Mouse (Mus musculus) layer of hippocampus, postnatal 14 days (tissue): ENCODE data around the gene Hs6st1. TPM values are rescaled to one million over a fixed set of nuclear protein-coding genes. Genes with fewer than 3 reads are reported as not detected.
A peak's percentile ranks its signal among the peaks of the same experiment; 100 is the strongest.

ENCODE experiments used
- DNase-seq, 2 experiments: peaks; one replicate each; pipeline ENCODE4 v3.0.0; 2021 to 2022; ENCODE audit warnings: low spot score in 2 of 2, mixed read lengths in 1 of 2
- microRNA-seq, 2 experiments: library from miRNA; unstranded; fragments of <30 nt; microRNA quantifications; one replicate each; pipeline ENCODE4 v1.2.0; 2021
- total RNA-seq, 2 experiments: library from RNA; stranded (reverse); gene quantifications; 2 replicates each; pipeline ENCODE4 v1.2.3; 2021

The Hs6st1 gene
- total RNA-seq, 2 experiments from 2014 or later: 44.3 to 49.6 TPM

DNA sequence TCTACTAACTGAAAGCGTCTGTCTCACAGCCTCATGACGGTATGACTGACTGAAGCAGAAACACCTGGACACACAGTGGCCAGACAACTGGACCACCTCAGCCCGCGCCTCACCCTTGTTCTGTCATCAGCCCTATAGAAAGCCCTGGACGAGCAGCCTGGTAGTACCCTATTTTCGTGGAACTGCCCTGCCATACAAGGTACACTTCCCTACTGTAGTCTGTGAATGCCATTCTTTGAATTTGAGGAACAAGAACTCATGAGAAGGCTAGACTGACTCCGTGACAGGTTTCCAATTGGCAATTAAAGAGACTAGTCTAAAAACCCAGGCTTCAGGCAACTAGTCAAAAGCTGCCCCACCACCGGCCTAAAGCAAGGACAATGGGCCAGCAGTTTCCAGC, 53.0 kb downstream of the Hs6st1 start:
- no peak for DNase-seq

DNA sequence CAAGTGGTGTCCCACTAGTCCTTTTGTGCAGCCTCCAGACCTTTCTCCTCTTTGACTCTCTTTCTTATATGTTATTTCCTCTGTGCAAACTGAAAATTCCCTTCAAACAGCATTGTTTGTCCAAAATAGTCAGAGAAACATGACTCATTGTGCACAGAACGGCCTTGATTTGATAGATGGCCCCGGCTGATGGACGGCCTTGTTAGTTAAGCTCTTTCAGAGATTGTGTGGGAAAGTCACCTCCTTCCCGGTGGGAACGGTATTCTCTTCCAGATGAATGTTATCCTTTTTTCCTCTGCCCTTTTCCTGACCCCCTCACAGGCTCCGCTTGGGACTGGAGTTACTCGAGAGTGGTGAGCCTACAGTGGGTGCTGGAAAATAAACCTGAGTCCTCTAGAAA, 56.9 kb downstream of the Hs6st1 start:
- no peak for DNase-seq

GRCm38 (mm10) chr1:36129126-36129525, 60.9 kb downstream of the Hs6st1 start:
- DNase-seq: no peak

DNA sequence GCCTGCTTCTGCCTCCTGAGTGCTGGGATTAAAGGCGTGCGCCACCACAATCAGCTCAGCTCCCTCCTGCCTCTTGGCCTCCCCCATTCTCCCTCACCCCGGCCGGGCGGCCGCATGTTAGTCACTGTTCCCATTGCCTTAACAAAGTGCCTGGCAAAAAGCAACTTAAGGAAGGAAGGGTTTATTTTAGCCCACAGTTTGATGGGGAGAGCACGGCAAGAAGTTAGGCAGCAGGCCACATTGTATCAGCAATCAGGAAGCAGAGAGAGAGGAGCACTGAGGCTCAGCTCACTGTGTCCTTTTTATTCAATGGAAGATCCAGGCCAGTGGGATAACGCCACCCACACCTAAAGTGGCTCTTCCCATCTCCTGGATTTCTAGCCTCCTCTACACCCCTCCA, 61.7 kb downstream of the Hs6st1 start:
- DNase-seq: no peak

DNA sequence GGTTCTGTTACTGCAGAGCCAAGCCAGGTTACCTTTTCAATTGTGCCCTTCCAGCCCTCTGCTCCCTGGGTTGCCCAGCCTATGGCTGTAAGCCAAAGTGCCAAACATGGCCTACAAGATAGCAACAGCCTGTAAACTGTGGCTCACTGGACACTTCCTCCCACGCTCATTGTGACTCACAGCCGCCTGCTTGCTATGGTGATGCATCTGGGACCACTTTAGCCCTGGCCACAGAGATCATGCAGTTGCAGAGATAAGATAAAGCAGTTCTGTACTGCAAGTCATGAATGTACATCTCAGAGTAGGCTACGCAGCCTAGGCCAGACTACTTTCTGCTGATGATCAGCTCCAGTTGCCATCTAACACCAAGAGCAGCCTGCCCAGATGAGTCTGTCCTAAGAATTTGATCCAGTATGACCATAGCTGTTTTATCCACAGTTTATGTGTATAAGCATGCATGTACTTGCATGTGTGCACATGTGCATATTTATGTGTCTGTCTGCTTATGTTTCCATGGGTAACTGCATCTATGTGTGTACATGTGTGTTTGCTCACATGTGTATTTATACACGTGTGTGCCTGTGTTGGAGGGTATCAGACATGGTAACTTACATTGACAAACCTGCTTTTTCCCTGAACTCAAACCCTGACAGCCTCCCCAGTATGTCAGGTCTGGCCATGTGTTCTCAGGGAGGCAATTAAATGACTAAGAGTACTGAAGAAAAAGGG, 62.3 kb downstream of the Hs6st1 start:
- DNase-seq: no peak

DNA sequence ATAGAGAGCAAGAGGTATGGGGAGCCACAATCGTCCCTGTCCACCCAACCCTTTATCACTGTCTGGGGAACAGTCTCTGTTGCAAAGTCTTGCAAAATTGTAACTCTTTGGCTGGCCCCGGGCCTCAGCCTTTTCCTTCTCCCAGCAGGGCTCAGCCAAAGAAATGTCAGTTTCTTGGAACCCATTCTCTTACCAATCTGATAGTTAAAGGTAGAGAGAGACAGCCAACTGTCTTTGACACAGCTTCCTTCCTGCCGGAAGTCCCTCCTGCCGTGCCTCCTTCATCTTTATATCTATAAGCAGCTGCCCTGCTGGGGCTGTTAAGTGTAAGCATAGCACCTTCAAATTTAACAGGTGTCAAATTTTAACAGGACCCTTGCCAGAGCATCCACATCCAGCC, 63.0 kb downstream of the Hs6st1 start:
- DNase-seq: no peak

DNA sequence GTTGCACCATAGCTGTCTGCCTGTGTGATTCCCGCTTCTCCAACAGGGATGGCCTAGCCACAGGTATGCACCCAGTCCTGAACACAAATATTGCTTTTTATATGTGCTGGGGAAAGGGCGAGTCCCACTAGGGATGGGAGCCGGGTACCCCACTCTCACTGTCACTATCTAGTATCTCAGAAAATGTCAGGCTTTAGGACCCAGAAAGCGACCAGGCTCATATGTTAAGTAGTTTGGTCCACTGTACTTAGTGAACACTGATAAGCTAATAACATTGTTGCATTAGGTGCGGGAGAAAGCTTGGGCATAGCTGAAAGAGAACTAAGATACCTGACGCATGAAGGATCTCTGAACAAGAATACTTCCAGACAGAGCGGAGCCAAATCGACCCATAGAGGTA, 63.6 kb downstream of the Hs6st1 start:
- DNase-seq: no peak

GRCm38 (mm10) chr1:36132211-36132610, 64.0 kb downstream of the Hs6st1 start:
- no peak for DNase-seq

DNA sequence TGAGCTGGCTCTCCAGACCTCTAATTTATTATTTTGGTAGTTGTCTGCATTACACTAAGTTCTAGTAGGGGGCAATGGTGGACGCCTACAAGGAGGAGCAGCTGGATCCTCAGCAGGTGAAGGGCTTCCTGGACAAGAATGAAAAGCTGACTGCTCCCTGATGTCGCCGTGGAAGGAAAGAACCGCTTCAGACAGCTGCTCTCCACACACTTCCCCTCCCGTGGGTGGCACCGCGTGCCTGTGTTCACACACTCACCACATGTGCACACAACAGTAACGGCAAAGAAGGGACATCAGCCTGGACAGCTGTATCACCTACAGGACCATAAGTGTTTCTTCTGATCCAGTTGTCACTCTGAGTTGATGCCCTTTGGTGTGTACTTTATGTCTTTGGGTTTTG, 64.8 kb downstream of the Hs6st1 start:
- DNase-seq: no peak

DNA sequence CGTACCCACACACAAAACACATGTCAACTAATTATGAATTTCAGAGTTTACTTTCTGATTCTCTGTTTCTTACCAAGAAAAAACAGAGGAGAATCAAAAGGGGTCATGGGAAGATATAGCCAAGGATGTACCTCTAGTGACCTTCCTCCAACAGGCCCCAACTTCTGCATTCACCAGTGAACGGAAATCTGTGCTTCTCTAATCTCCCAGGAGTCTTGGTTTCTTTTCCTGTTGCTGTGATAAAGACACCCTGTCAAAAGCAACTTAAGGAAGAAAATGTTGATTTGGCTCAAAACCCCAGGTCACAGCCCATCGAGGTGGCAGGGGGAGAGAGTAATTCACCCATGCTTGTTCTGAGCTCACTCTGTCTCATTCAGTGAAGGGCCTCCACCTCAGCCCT, 65.4 kb downstream of the Hs6st1 start:
- no peak for DNase-seq

- peak; percentile 50 to 69 for DNase-seq
These were observed 66.4 kb downstream of the Hs6st1 start for GRCm38 (mm10) chr1:36134584-36134983.

GRCm38 (mm10) chr1:36140311-36140710, 72.1 kb downstream of the Hs6st1 start:
- no peak for DNase-seq

- DNase-seq: peak; percentile 32 to 57
These were observed 76.8 kb downstream of the Hs6st1 start for GRCm38 (mm10) chr1:36145050-36145449.

DNA sequence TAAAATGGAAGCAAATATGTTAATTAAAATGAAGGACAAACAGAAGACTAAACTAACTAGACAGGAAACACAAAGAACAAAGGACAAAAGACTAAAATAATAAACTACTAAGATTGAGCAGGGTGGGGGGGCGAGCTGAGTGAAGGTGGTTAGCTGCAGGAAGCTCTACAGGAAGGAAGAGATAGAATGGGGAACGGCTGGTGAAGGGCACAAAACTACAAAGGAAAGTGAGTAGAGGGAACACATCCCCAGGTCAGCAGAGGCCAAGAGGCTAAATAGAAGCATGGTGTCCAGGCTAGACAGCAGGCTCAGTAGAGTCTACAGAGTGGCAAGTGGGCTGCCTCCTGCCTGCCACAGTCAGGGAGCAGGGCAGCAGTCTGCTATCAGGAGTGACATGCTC, 80.6 kb downstream of the Hs6st1 start:
- DNase-seq: no peak

- DNase-seq: peak in 1 of 2 experiments; percentile 18
These were observed 81.2 kb downstream of the Hs6st1 start for GRCm38 (mm10) chr1:36149411-36149810.

Small RNA genes lying within 50 kb of the gene (microRNA-seq; reads per million reads assigned to microRNA genes)
- 6.8 to 7.4 reads per million in 2 experiments for gene Mir6897

Other genes with a start within 250 kb of the Hs6st1 start
- gene Uggt1, start 176.3 kb downstream of the Hs6st1 start, total RNA-seq: 10 to 100 TPM; 38.3 to 44.3 TPM
- under 1 TPM; 0.55 to 0.67 TPM for gene Neurl3, start 206.3 kb downstream of the Hs6st1 start, total RNA-seq
- 10 to 100 TPM; 17.2 to 19.9 TPM for gene Arid5a, start 239.3 kb downstream of the Hs6st1 start, total RNA-seq